Mouse (Mus musculus): ENCODE data around the gene Lrp8. TPM values are rescaled to one million over a fixed set of nuclear protein-coding genes. Genes with fewer than 3 reads are reported as not detected.

The Lrp8 gene
- polyA plus RNA-seq, 1 experiment from 2014 or later = 0.46 TPM

- H3K4me2 ChIP-seq (ENCODE audit: low read depth, low read length) = no peak overlapping the region
- H3K27me3 ChIP-seq (ENCODE audit: control insufficient read depth, insufficient read depth, low read depth, low read length) = no peaks in the 10 kb centered on the region
- no peaks in the 10 kb centered on the region for H3K4me1 ChIP-seq (ENCODE audit: control insufficient read depth, low read depth, low read length)
- no peak overlapping the region for H3K27ac ChIP-seq (ENCODE audit: low read length)
- no peak for ATAC-seq (ENCODE audit: low read depth)
- H3K4me3 ChIP-seq (ENCODE audit: low read depth, low read length) = no peak overlapping the region
- 73% methylated on average over 16 of the region's 16 CpGs for whole genome bisulfite sequencing (ENCODE audit: insufficient replicate concordance)
- no peaks in the 10 kb centered on the region for H3K9me3 ChIP-seq (replicated peaks; ENCODE audit: control insufficient read depth, low read length)
- H3K36me3 ChIP-seq (ENCODE audit: control insufficient read depth, insufficient read depth) = no peaks in the 10 kb centered on the region
- H3K9ac ChIP-seq (ENCODE audit: low read depth, low read length) = no peak overlapping the region
Measured at GRCm38 (mm10) chr4:107819990-107820719, 18.1 kb downstream of the Lrp8 start.

- no peak for ATAC-seq (ENCODE audit: low read depth)
Measured at GRCm38 (mm10) chr4:107820856-107821619, 19.0 kb downstream of the Lrp8 start.

DNA sequence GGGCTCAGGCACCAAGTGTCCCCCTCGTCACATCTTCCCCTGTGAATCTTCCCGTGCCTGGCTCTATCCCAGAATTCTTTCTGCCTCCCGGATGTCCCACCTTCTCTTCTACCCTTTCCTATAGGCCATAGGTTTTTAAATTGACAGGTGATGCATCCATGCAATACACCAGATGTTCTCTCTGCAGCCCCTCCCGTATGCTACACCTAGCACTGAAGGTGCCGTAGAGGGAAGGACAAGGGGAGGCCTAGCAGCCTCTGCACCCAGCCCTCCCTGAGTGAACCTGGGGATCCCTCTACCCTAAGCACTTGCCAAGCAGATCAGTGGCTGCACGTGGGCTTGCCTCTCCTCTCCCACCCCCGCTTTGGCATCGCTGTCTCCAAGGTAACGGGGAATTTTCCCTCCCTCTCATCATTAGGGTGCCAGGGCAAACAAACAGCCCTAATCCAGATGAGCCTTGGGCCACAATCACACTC, 20.9 kb downstream of the Lrp8 start:
- 64% methylated on average over 9 of the region's 9 CpGs for WGBS (ENCODE audit: insufficient replicate concordance)
- ATAC-seq (ENCODE audit: low read depth) = no peak

More at GRCm38 (mm10) chr4:107820856-107821619, 19.0 kb downstream of the Lrp8 start:
- Histone ChIP-seq H3K4me1 (ENCODE audit: control insufficient read depth, low read depth, low read length) (no peaks in the 10 kb centered on the region), H3K27me3 (ENCODE audit: control insufficient read depth, insufficient read depth, low read depth, low read length) (no peaks in the 10 kb centered on the region), H3K27ac (ENCODE audit: low read length) (no peak overlapping the region), H3K4me2 (ENCODE audit: low read depth, low read length) (no peak overlapping the region), H3K4me3 (ENCODE audit: low read depth, low read length) (no peak overlapping the region), H3K36me3 (ENCODE audit: control insufficient read depth, insufficient read depth) (no peaks in the 10 kb centered on the region), H3K9me3 (replicated peaks; ENCODE audit: control insufficient read depth, low read length) (no peaks in the 10 kb centered on the region), H3K9ac (ENCODE audit: low read depth, low read length) (no peak overlapping the region)
- WGBS (ENCODE audit: insufficient replicate concordance) = 64% methylated on average over 8 of the region's 8 CpGs

DNA sequence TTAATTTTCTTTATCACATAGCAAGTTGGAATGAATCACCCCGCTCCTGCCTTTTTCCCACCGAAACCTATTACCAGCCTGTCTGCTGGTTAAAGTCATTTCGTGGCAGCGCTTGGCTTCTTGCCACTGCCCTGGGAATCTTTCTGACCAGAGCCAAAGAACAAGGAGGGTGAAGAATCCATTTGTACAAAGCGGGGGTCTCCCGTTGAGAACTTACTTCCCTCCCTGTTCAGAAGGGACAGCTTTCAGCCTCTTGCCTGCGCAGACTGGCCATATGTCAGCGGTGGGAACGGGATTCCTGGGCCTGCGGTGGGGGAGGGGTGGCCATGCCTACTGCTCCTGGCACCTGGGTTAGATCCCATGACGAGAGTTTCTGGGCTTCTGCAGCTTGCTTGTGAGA, 21.4 kb downstream of the Lrp8 start:
- 73% methylated on average over 11 of the region's 11 CpGs for WGBS (ENCODE audit: insufficient replicate concordance)
- H3K4me1 ChIP-seq (ENCODE audit: control insufficient read depth, low read depth, low read length) = no peaks in the 10 kb centered on the region
- H3K4me2 ChIP-seq (ENCODE audit: low read depth, low read length) = no peak overlapping the region
- H3K9ac ChIP-seq (ENCODE audit: low read depth, low read length) = no peak overlapping the region
- no peak overlapping the region for H3K4me3 ChIP-seq (ENCODE audit: low read depth, low read length)
- no peaks in the 10 kb centered on the region for H3K27me3 ChIP-seq (ENCODE audit: control insufficient read depth, insufficient read depth, low read depth, low read length)
- H3K9me3 ChIP-seq (replicated peaks; ENCODE audit: control insufficient read depth, low read length) = no peaks in the 10 kb centered on the region
- no peaks in the 10 kb centered on the region for H3K36me3 ChIP-seq (ENCODE audit: control insufficient read depth, insufficient read depth)
- no peak overlapping the region for H3K27ac ChIP-seq (ENCODE audit: low read length)
- no peak for ATAC-seq (ENCODE audit: low read depth)

More for the DNA sequence above, 20.9 kb downstream of the Lrp8 start:
- Histone ChIP-seq H3K4me1 (ENCODE audit: control insufficient read depth, low read depth, low read length) (no peaks in the 10 kb centered on the region), H3K9ac (ENCODE audit: low read depth, low read length) (no peak overlapping the region), H3K4me3 (ENCODE audit: low read depth, low read length) (no peak overlapping the region), H3K27me3 (ENCODE audit: control insufficient read depth, insufficient read depth, low read depth, low read length) (no peaks in the 10 kb centered on the region), H3K9me3 (replicated peaks; ENCODE audit: control insufficient read depth, low read length) (no peaks in the 10 kb centered on the region), H3K27ac (ENCODE audit: low read length) (no peak overlapping the region), H3K36me3 (ENCODE audit: control insufficient read depth, insufficient read depth) (no peaks in the 10 kb centered on the region), H3K4me2 (ENCODE audit: low read depth, low read length) (no peak overlapping the region)

DNA sequence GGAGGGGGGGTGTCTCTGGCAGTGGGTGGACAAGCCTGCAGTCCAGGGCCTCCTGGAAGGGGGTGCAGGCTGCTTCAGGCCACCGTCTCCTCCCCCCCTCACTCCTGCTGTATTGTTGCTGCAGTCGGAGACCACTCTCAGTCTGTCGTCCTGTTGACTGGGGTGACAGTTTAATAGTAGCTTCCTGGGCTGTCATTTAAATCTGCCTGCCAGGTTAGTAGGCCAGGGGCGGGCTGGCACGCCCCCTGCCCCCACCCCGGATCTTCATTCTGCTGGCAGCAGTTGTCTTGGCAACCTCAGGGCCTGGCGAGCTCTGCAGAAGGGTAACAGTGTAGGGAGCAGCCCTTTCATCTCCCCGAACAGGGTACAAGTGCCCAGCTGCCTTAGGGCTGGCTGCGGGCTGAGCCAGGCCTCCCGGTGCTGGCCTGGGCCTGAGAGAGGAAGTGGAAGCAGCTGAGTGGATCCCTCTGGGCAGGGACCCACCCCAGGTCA, 26.7 kb downstream of the Lrp8 start:
- no peak overlapping the region for H3K27ac ChIP-seq (ENCODE audit: low read length)
- no peak overlapping the region for H3K4me2 ChIP-seq (ENCODE audit: low read depth, low read length)
- ATAC-seq (ENCODE audit: low read depth) = no peak
- H3K4me1 ChIP-seq (ENCODE audit: control insufficient read depth, low read depth, low read length) = no peaks in the 10 kb centered on the region
- no peaks in the 10 kb centered on the region for H3K36me3 ChIP-seq (ENCODE audit: control insufficient read depth, insufficient read depth)
- no peak overlapping the region for H3K9ac ChIP-seq (ENCODE audit: low read depth, low read length)
- no peaks in the 10 kb centered on the region for H3K27me3 ChIP-seq (ENCODE audit: control insufficient read depth, insufficient read depth, low read depth, low read length)
- 38% methylated on average over 10 of the region's 10 CpGs for WGBS (ENCODE audit: insufficient replicate concordance)
- H3K9me3 ChIP-seq (replicated peaks; ENCODE audit: control insufficient read depth, low read length) = no peaks in the 10 kb centered on the region
- H3K4me3 ChIP-seq (ENCODE audit: low read depth, low read length) = no peak overlapping the region

- H3K9me3 ChIP-seq (replicated peaks; ENCODE audit: control insufficient read depth, low read length) = no peaks in the 10 kb centered on the region
- H3K36me3 ChIP-seq (ENCODE audit: control insufficient read depth, insufficient read depth) = no peaks in the 10 kb centered on the region
- no peak overlapping the region for H3K27ac ChIP-seq (ENCODE audit: low read length)
- no peaks in the 10 kb centered on the region for H3K27me3 ChIP-seq (ENCODE audit: control insufficient read depth, insufficient read depth, low read depth, low read length)
- no peak overlapping the region for H3K9ac ChIP-seq (ENCODE audit: low read depth, low read length)
- no peak overlapping the region for H3K4me3 ChIP-seq (ENCODE audit: low read depth, low read length)
- 21% methylated on average over 2 of the region's 2 CpGs for WGBS (ENCODE audit: insufficient replicate concordance)
- H3K4me1 ChIP-seq (ENCODE audit: control insufficient read depth, low read depth, low read length) = no peaks in the 10 kb centered on the region
- no peak overlapping the region for H3K4me2 ChIP-seq (ENCODE audit: low read depth, low read length)
- ATAC-seq (ENCODE audit: low read depth) = no peak
Measured at GRCm38 (mm10) chr4:107829675-107830074, 27.6 kb downstream of the Lrp8 start.

DNA sequence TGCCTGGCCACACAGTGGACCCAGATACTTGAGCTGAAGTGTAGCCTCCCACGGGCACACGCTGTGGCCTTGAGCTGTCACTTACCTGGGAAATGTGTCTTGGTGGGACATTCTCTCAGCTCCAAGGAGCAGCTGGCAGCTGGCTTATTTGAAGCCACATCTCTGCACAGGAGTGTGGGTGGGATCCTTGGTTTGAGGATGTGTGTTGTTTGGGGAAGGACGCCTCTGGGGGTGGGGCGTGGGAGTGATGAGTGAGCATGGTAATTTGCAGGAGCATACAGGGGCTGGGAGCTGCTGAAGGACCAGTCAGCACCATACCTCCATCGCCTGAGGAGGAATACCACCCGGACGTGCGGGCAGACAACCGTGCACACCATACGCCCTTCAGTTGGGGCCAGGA, 28.1 kb downstream of the Lrp8 start:
- no peaks in the 10 kb centered on the region for H3K4me1 ChIP-seq (ENCODE audit: control insufficient read depth, low read depth, low read length)
- H3K9me3 ChIP-seq (replicated peaks; ENCODE audit: control insufficient read depth, low read length) = no peaks in the 10 kb centered on the region
- no peak overlapping the region for H3K9ac ChIP-seq (ENCODE audit: low read depth, low read length)
- no peaks in the 10 kb centered on the region for H3K36me3 ChIP-seq (ENCODE audit: control insufficient read depth, insufficient read depth)
- ATAC-seq (ENCODE audit: low read depth) = no peak
- no peak overlapping the region for H3K27ac ChIP-seq (ENCODE audit: low read length)
- WGBS (ENCODE audit: insufficient replicate concordance) = 77% methylated on average over 10 of the region's 10 CpGs
- no peak overlapping the region for H3K4me3 ChIP-seq (ENCODE audit: low read depth, low read length)
- H3K27me3 ChIP-seq (ENCODE audit: control insufficient read depth, insufficient read depth, low read depth, low read length) = no peaks in the 10 kb centered on the region
- H3K4me2 ChIP-seq (ENCODE audit: low read depth, low read length) = no peak overlapping the region

GRCm38 (mm10) chr4:107830821-107831221, 28.8 kb downstream of the Lrp8 start:
- WGBS (ENCODE audit: insufficient replicate concordance) = 78% methylated on average over 7 of the region's 7 CpGs

DNA sequence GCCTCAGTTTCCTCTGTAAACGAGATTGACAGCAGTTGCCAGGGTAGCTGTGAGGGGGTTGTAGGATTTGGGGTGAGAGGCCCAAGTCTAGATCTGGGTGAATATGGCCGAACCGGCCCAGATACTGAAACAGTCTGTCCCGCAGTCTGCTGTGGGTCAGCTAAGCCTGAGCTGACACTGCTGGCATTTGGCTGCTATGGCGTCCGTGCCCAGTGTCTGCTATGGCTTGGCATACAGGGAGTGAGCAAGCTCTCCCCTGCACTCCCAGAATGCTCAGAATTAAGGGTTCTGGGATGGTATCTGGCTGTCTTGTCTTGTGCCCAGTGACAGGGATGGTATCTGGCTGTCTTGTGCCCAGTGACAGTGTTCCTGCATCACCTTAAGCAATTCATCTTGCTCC, 29.6 kb downstream of the Lrp8 start:
- no peak overlapping the region for H3K4me3 ChIP-seq (ENCODE audit: low read depth, low read length)
- no peak overlapping the region for H3K4me2 ChIP-seq (ENCODE audit: low read depth, low read length)
- no peaks in the 10 kb centered on the region for H3K9me3 ChIP-seq (replicated peaks; ENCODE audit: control insufficient read depth, low read length)
- no peak for ATAC-seq (ENCODE audit: low read depth)
- H3K27ac ChIP-seq (ENCODE audit: low read length) = no peak overlapping the region
- WGBS (ENCODE audit: insufficient replicate concordance) = 76% methylated on average over 6 of the region's 6 CpGs
- H3K27me3 ChIP-seq (ENCODE audit: control insufficient read depth, insufficient read depth, low read depth, low read length) = no peaks in the 10 kb centered on the region
- H3K9ac ChIP-seq (ENCODE audit: low read depth, low read length) = no peak overlapping the region
- H3K4me1 ChIP-seq (ENCODE audit: control insufficient read depth, low read depth, low read length) = no peaks in the 10 kb centered on the region
- H3K36me3 ChIP-seq (ENCODE audit: control insufficient read depth, insufficient read depth) = no peaks in the 10 kb centered on the region

More at GRCm38 (mm10) chr4:107830821-107831221, 28.8 kb downstream of the Lrp8 start:
- H3K4me1 ChIP-seq (ENCODE audit: control insufficient read depth, low read depth, low read length) = no peaks in the 10 kb centered on the region
- H3K36me3 ChIP-seq (ENCODE audit: control insufficient read depth, insufficient read depth) = no peaks in the 10 kb centered on the region
- no peak for ATAC-seq (ENCODE audit: low read depth)
- H3K27me3 ChIP-seq (ENCODE audit: control insufficient read depth, insufficient read depth, low read depth, low read length) = no peaks in the 10 kb centered on the region
- no peak overlapping the region for H3K9ac ChIP-seq (ENCODE audit: low read depth, low read length)
- no peaks in the 10 kb centered on the region for H3K9me3 ChIP-seq (replicated peaks; ENCODE audit: control insufficient read depth, low read length)
- no peak overlapping the region for H3K4me3 ChIP-seq (ENCODE audit: low read depth, low read length)
- H3K27ac ChIP-seq (ENCODE audit: low read length) = no peak overlapping the region
- no peak overlapping the region for H3K4me2 ChIP-seq (ENCODE audit: low read depth, low read length)
